Mouse (Mus musculus) MEL (cell line): ENCODE measurements at regions not wholly inside any gene's neighbourhood (a gene's known extent, or its start where the extent isn't known, plus 50 kb on each side); places are given as distances from the start of the nearest gene placed in this dataset.

Experiments used
- DNase-seq: peaks from one replicate; pipeline ENCODE4 v3.0.0; 2011; ENCODE audit warnings: low read depth, low spot score
- H3K27ac ChIP-seq: 2 replicates; pipeline ENCODE4 v1.5.1; 2012; ENCODE audit warnings: low read depth, mild to moderate bottlenecking, control low read depth, low read length, moderate library complexity; ENCODE audit not compliant: control insufficient read depth
- H3K27me3 ChIP-seq, 2 experiments: fragments of 150-350 bp in 1 of 2; sonication (generic) in 1 of 2; 2 replicates each; pipeline ENCODE4 v1.6.1; 2012; ENCODE audit warnings: low read length in 2 of 2, mild to moderate bottlenecking in 2 of 2, improper control_type of control experiment in 1 of 2, moderate library complexity in 1 of 2; ENCODE audit not compliant: insufficient read depth in 2 of 2, control insufficient read depth in 1 of 2
- H3K36me3 ChIP-seq, 2 experiments: 2 replicates each; pipeline ENCODE4 v1.6.1; 2012 to 2014; ENCODE audit warnings: low read length in 2 of 2, improper control_type of control experiment in 1 of 2, inconsistent platforms in 1 of 2, mild to moderate bottlenecking in 1 of 2; ENCODE audit not compliant: insufficient read depth in 2 of 2, control insufficient read depth in 1 of 2
- H3K4me1 ChIP-seq, 2 experiments: fragments of 150-350 bp in 1 of 2; sonication (generic) in 1 of 2; 2 replicates each; pipeline ENCODE4 v1.6.1; 2012; ENCODE audit warnings: low read length in 2 of 2, improper control_type of control experiment in 1 of 2, mild to moderate bottlenecking in 1 of 2; ENCODE audit not compliant: insufficient read depth in 2 of 2, control insufficient read depth in 1 of 2
- H3K4me3 ChIP-seq, 2 experiments: fragments of 150-350 bp in 1 of 2; sonication (generic) in 1 of 2; 2 replicates each; pipeline ENCODE4 v1.5.1; 2012; ENCODE audit warnings: low read depth in 2 of 2, low read length in 2 of 2, mild to moderate bottlenecking in 2 of 2, moderate library complexity in 2 of 2, control low read depth in 1 of 2, improper control_type of control experiment in 1 of 2; ENCODE audit not compliant: control insufficient read depth in 1 of 2, insufficient read depth in 1 of 2
- H3K79me2 ChIP-seq: 2 replicates; pipeline ENCODE4 v1.6.1; 2012; ENCODE audit warnings: mild to moderate bottlenecking, low read length, moderate library complexity; ENCODE audit not compliant: control insufficient read depth, poor library complexity, insufficient read depth
- H3K9ac ChIP-seq: 2 replicates; pipeline ENCODE4 v1.6.1; 2012; ENCODE audit warnings: low read depth, mild to moderate bottlenecking, control low read depth, low read length, moderate library complexity; ENCODE audit not compliant: control insufficient read depth, poor library complexity, severe bottlenecking
- H3K9me3 ChIP-seq: fragments of 150-350 bp; sonication (generic); replicated peaks from 2 replicates; pipeline ENCODE4 v1.6.1; 2012; ENCODE audit warnings: mild to moderate bottlenecking, low read length, improper control_type of control experiment, moderate library complexity; ENCODE audit not compliant: insufficient read depth
- BHLHE40 ChIP-seq: IDR thresholded peaks from 2 replicates; pipeline ENCODE4 v1.6.1; 2012; ENCODE audit warnings: low read depth, mild to moderate bottlenecking, inconsistent platforms, low read length, improper control_type of control experiment, borderline replicate concordance
- CHD1 ChIP-seq: IDR thresholded peaks from 2 replicates; pipeline ENCODE4 v1.6.1; 2012; ENCODE audit warnings: low read depth, mild to moderate bottlenecking, inconsistent platforms, low read length, improper control_type of control experiment
- CHD2 ChIP-seq: IDR thresholded peaks from 2 replicates; pipeline ENCODE4 v1.6.1; 2011; ENCODE audit warnings: low read length, improper control_type of control experiment
- E2F4 ChIP-seq: IDR thresholded peaks from 2 replicates; pipeline ENCODE4 v1.6.1; 2011; ENCODE audit warnings: low read depth, low read length, improper control_type of control experiment, borderline replicate concordance
- ELF1 ChIP-seq: IDR thresholded peaks from 2 replicates; pipeline ENCODE4 v1.6.1; 2014; ENCODE audit warnings: low read depth, mild to moderate bottlenecking, inconsistent platforms, low read length, improper control_type of control experiment, moderate library complexity
- EP300 ChIP-seq, 2 experiments: IDR thresholded peaks; 2 replicates each; pipeline ENCODE4 v1.6.1; 2011; ENCODE audit warnings: improper control_type of control experiment in 2 of 2, low read length in 2 of 2, low read depth in 1 of 2, mild to moderate bottlenecking in 1 of 2
- HCFC1 ChIP-seq: IDR thresholded peaks from 2 replicates; pipeline ENCODE4 v1.6.1; 2012; ENCODE audit warnings: low read depth, mild to moderate bottlenecking, inconsistent platforms, low read length, improper control_type of control experiment, moderate library complexity
- JUND ChIP-seq: IDR thresholded peaks from 2 replicates; pipeline ENCODE4 v1.6.1; 2011; ENCODE audit warnings: low read depth, mild to moderate bottlenecking, improper control_type of control experiment, low read length
- KAT2A ChIP-seq: conservative IDR thresholded peaks from 2 replicates; pipeline ENCODE4 v1.6.1; 2012; ENCODE audit warnings: low read depth, low read length, improper control_type of control experiment, inconsistent platforms
- MEF2A ChIP-seq: IDR thresholded peaks from 2 replicates; pipeline ENCODE4 v1.6.1; 2014; ENCODE audit warnings: low read depth, mild to moderate bottlenecking, inconsistent platforms, low read length, improper control_type of control experiment; ENCODE audit not compliant: poor library complexity, insufficient replicate concordance, severe bottlenecking; ENCODE audit errors: extremely low read depth
- MYB ChIP-seq: IDR thresholded peaks from 2 replicates; pipeline ENCODE4 v1.6.1; 2011; ENCODE audit warnings: mild to moderate bottlenecking, low read depth, low read length, improper control_type of control experiment
- MYC ChIP-seq: IDR thresholded peaks from 2 replicates; pipeline ENCODE4 v1.6.1; 2011; ENCODE audit warnings: low read depth, mild to moderate bottlenecking, low read length, improper control_type of control experiment, moderate library complexity
- NELFE ChIP-seq: IDR thresholded peaks from 2 replicates; pipeline ENCODE4 v1.6.1; 2011; ENCODE audit warnings: low read depth, low read length, improper control_type of control experiment
- POLR2A ChIP-seq, 2 experiments: IDR thresholded peaks; 2 replicates each; pipeline ENCODE4 v1.6.1; 2011 to 2012; ENCODE audit warnings: low read length in 2 of 2, mild to moderate bottlenecking in 2 of 2, control low read depth in 1 of 2, improper control_type of control experiment in 1 of 2, low read depth in 1 of 2, moderate library complexity in 1 of 2; ENCODE audit not compliant: control insufficient read depth in 1 of 2, insufficient read depth in 1 of 2, poor library complexity in 1 of 2
- RAD21 ChIP-seq: IDR thresholded peaks from 2 replicates; pipeline ENCODE4 v1.6.1; 2011; ENCODE audit warnings: mild to moderate bottlenecking, low read depth, low read length, improper control_type of control experiment
- RCOR1 ChIP-seq: IDR thresholded peaks from 2 replicates; pipeline ENCODE4 v1.6.1; 2012; ENCODE audit warnings: low read depth, mild to moderate bottlenecking, inconsistent platforms, low read length, improper control_type of control experiment
- TAL1 ChIP-seq: IDR thresholded peaks from 2 replicates; pipeline ENCODE4 v1.6.1; 2012; ENCODE audit warnings: mild to moderate bottlenecking, inconsistent platforms, low read length, moderate library complexity, mixed read lengths
- TBP ChIP-seq: IDR thresholded peaks from 2 replicates; pipeline ENCODE4 v1.8.0; 2011; ENCODE audit warnings: low read depth, low read length, improper control_type of control experiment
- TCF12 ChIP-seq: IDR thresholded peaks from 2 replicates; pipeline ENCODE4 v1.6.1; 2014; ENCODE audit warnings: low read depth, mild to moderate bottlenecking, inconsistent platforms, low read length, improper control_type of control experiment, moderate library complexity
- ZC3H11A ChIP-seq: IDR thresholded peaks from 2 replicates; pipeline ENCODE4 v1.6.1; 2012; ENCODE audit warnings: low read depth, mild to moderate bottlenecking, inconsistent platforms, low read length, improper control_type of control experiment
- ZKSCAN1 ChIP-seq: IDR thresholded peaks from 2 replicates; pipeline ENCODE4 v1.6.1; 2012; ENCODE audit warnings: low read depth, mild to moderate bottlenecking, inconsistent platforms, low read length, improper control_type of control experiment, moderate library complexity
- ZMIZ1 ChIP-seq: IDR thresholded peaks from 2 replicates; pipeline ENCODE4 v1.6.1; 2012; ENCODE audit warnings: low read depth, mild to moderate bottlenecking, inconsistent platforms, low read length, improper control_type of control experiment, moderate library complexity
- ZNF384 ChIP-seq: IDR thresholded peaks from 2 replicates; pipeline ENCODE4 v1.6.1; 2012; ENCODE audit warnings: low read depth, mild to moderate bottlenecking, inconsistent platforms, low read length, improper control_type of control experiment

DNA sequence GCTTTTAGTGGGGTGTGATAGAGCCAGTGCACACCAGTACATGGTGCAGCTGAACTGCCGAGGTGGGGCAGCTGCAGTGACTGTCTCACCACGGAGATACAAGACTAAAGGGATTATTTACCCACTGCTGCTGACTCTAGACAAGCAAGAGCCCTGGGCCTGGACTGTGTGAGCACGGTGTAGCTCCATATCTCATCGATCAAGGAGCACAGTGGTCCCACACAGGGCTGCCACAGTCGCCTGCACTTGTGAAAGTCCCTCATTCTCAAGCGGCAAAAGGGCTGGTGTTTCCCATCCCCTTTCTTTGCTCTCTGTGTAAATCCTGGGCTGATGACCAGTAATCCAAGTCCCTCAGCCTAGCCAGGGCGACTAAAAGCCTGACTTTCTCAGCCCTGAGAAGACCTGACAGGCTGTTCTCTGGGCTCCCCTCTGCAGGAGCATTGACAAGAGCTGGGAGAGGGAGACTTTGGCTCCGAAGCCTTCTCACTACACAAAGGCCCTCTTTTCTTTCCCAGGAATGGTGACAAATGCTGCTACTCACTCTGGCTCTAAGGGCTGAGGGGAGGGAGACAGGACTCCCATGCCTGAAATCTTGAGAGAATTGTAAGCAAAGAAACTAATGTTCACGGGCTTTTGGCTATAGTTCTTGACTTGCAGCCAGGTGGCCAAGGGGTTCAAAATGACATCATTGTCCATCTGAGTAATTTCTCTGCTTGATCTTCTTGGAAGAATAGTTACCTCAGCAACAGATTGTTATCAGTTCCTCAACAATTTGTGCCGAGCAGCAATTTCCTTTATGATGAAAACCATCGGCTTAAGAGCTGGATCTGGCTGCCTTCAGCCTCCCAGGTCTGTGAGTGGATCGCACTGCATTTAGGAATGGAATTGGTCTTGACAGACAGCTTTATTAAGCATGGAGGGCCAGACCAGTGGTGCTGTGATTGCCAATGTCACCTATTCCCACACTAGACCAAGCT, 103.3 kb upstream of the Eepd1 start:
- no peak overlapping the region for H3K4me3 ChIP-seq
- no peaks in the 10 kb centered on the region for H3K9me3 ChIP-seq
- H3K4me1 ChIP-seq, result no peaks in the 10 kb centered on the region
- no peaks in the 10 kb centered on the region for H3K79me2 ChIP-seq
- no peak overlapping the region for H3K27ac ChIP-seq
- H3K36me3 ChIP-seq, result no peaks in the 10 kb centered on the region
- no peak for TF ChIP-seq NELFE
- no peak for TF ChIP-seq ZMIZ1
- TF ChIP-seq E2F4, result no peak
- TF ChIP-seq KAT2A, result no peak
- TF ChIP-seq CHD1, result no peak
- TF ChIP-seq JUND, result no peak
- no peak for TF ChIP-seq EP300 (IDR thresholded peaks at IDR 0.05; ENCODE audit: low read depth in 1 of 2, low read length in 2 of 2)
- no peak for TF ChIP-seq ZNF384
- no peak for TF ChIP-seq TAL1
- no peak for TF ChIP-seq RAD21
- TF ChIP-seq MEF2A, result no peak
- TF ChIP-seq ELF1, result no peak
- no peak for TF ChIP-seq ZC3H11A
- TF ChIP-seq CHD2, result no peak
- TF ChIP-seq POLR2A (IDR thresholded peaks at IDR 0.05; ENCODE audit: control insufficient read depth in 1 of 2, insufficient read depth in 1 of 2, low read depth in 1 of 2, low read length in 2 of 2, poor library complexity in 1 of 2), result no peak
- TF ChIP-seq ZKSCAN1, result no peak
- no peak for TF ChIP-seq BHLHE40
- no peak for TF ChIP-seq MYC
- no peak for DNase-seq
- no peaks in the 10 kb centered on the region; a peak in 1 of 4 replicates for H3K27me3 ChIP-seq
- H3K9ac ChIP-seq, result no peak overlapping the region

- no peaks in the 10 kb centered on the region for H3K9me3 ChIP-seq
- no peaks in the 10 kb centered on the region for H3K4me1 ChIP-seq
- H3K79me2 ChIP-seq, result no peaks in the 10 kb centered on the region
- no peak for TF ChIP-seq ELF1
- TF ChIP-seq EP300 (IDR thresholded peaks at IDR 0.05; ENCODE audit: low read depth in 1 of 2, low read length in 2 of 2), result no peak
- TF ChIP-seq MYB, result no peak
- no peak for TF ChIP-seq RAD21
- no peak for TF ChIP-seq RCOR1
- TF ChIP-seq BHLHE40, result no peak
- no peak for TF ChIP-seq HCFC1
- TF ChIP-seq ZKSCAN1, result no peak
- TF ChIP-seq TCF12, result no peak
- no peak for TF ChIP-seq MEF2A
- no peak for TF ChIP-seq TBP
- no peak for TF ChIP-seq CHD1
- no peak overlapping the region for H3K27ac ChIP-seq
- H3K9ac ChIP-seq, result no peak overlapping the region
- no peak for DNase-seq
- H3K4me3 ChIP-seq, result no peak overlapping the region
- H3K27me3 ChIP-seq, result no peaks in the 10 kb centered on the region
- H3K36me3 ChIP-seq, result no peaks in the 10 kb centered on the region
These were observed 96.0 kb upstream of the Eepd1 start for GRCm38 (mm10) chr9:25385333-25385732.
